Mouse (Mus musculus): ENCODE data around the gene Trim8. TPM values are rescaled to one million over a fixed set of nuclear protein-coding genes. Genes with fewer than 3 reads are reported as not detected.

Trim8 gene
- polyA plus RNA-seq, 1 experiment from 2014 or later: 18.0 TPM

- Histone ChIP-seq H3K9ac (ENCODE audit: low read length) (no peak overlapping the region), H3K27ac (replicated peaks; ENCODE audit: low read depth, low read length) (no peak overlapping the region), H3K9me3 (ENCODE audit: control insufficient read depth, low read length) (no peaks in the 10 kb centered on the region), H3K4me1 (ENCODE audit: control insufficient read depth, insufficient read depth, low read length) (peaks cover 24% of the 10 kb centered on the region), H3K4me3 (ENCODE audit: low read depth, low read length) (no peak overlapping the region), H3K36me3 (ENCODE audit: control insufficient read depth, insufficient read depth, low read length) (peaks cover 26% of the 10 kb centered on the region), H3K4me2 (ENCODE audit: low read depth, severe bottlenecking) (no peak overlapping the region), H3K27me3 (ENCODE audit: control insufficient read depth, insufficient read depth, low read length) (no peaks in the 10 kb centered on the region)
- ATAC-seq (ENCODE audit: insufficient number of reproducible peaks, low FRiP score, low TSS enrichment, low read depth): no peak
- no peak for DNase-seq (ENCODE audit: low spot score)
- 84% methylated on average over 4 of the region's 4 CpGs for WGBS
Measured at GRCm38 (mm10) chr19:46509736-46510135, 8.2 kb downstream of the Trim8 start.

GRCm38 (mm10) chr19:46510401-46510800 is 8.9 kb downstream of the Trim8 start:
- ATAC-seq (ENCODE audit: insufficient number of reproducible peaks, low FRiP score, low TSS enrichment, low read depth) (no peak), DNase-seq (ENCODE audit: low spot score) (no peak)
- Histone ChIP-seq H3K36me3 (ENCODE audit: control insufficient read depth, insufficient read depth, low read length) (peaks cover 27% of the 10 kb centered on the region), H3K9ac (ENCODE audit: low read length) (no peak overlapping the region), H3K27ac (replicated peaks; ENCODE audit: low read depth, low read length) (no peak overlapping the region), H3K9me3 (ENCODE audit: control insufficient read depth, low read length) (no peaks in the 10 kb centered on the region), H3K4me3 (ENCODE audit: low read depth, low read length) (no peak overlapping the region), H3K4me2 (ENCODE audit: low read depth, severe bottlenecking) (no peak overlapping the region), H3K27me3 (ENCODE audit: control insufficient read depth, insufficient read depth, low read length) (no peaks in the 10 kb centered on the region), H3K4me1 (ENCODE audit: control insufficient read depth, insufficient read depth, low read length) (peaks cover 19% of the 10 kb centered on the region)
- 93% methylated on average over 5 of the region's 5 CpGs for WGBS

GRCm38 (mm10) chr19:46510824-46511223 is 9.3 kb downstream of the Trim8 start:
- DNase-seq (ENCODE audit: low spot score) (no peak), ATAC-seq (ENCODE audit: insufficient number of reproducible peaks, low FRiP score, low TSS enrichment, low read depth) (no peak)
- 69% methylated on average over 3 of the region's 3 CpGs for WGBS
- Histone ChIP-seq H3K27me3 (ENCODE audit: control insufficient read depth, insufficient read depth, low read length) (no peaks in the 10 kb centered on the region), H3K36me3 (ENCODE audit: control insufficient read depth, insufficient read depth, low read length) (peaks cover 28% of the 10 kb centered on the region), H3K9ac (ENCODE audit: low read length) (no peak overlapping the region), H3K4me1 (ENCODE audit: control insufficient read depth, insufficient read depth, low read length) (peaks cover 16% of the 10 kb centered on the region), H3K4me3 (ENCODE audit: low read depth, low read length) (no peak overlapping the region), H3K9me3 (ENCODE audit: control insufficient read depth, low read length) (no peaks in the 10 kb centered on the region), H3K4me2 (ENCODE audit: low read depth, severe bottlenecking) (no peak overlapping the region), H3K27ac (replicated peaks; ENCODE audit: low read depth, low read length) (no peak overlapping the region)

- Histone ChIP-seq H3K9ac (ENCODE audit: low read length) (no peak overlapping the region), H3K9me3 (ENCODE audit: control insufficient read depth, low read length) (no peaks in the 10 kb centered on the region), H3K4me1 (ENCODE audit: control insufficient read depth, insufficient read depth, low read length) (peaks cover 13% of the 10 kb centered on the region), H3K27ac (replicated peaks; ENCODE audit: low read depth, low read length) (no peak overlapping the region), H3K4me2 (ENCODE audit: low read depth, severe bottlenecking) (no peak overlapping the region), H3K36me3 (ENCODE audit: control insufficient read depth, insufficient read depth, low read length) (peaks cover 29% of the 10 kb centered on the region), H3K27me3 (ENCODE audit: control insufficient read depth, insufficient read depth, low read length) (no peaks in the 10 kb centered on the region), H3K4me3 (ENCODE audit: low read depth, low read length) (no peak overlapping the region)
- ATAC-seq (ENCODE audit: insufficient number of reproducible peaks, low FRiP score, low TSS enrichment, low read depth): no peak
- WGBS: 90% methylated on average over 10 of the region's 10 CpGs
- DNase-seq (ENCODE audit: low spot score): no peak
Measured at GRCm38 (mm10) chr19:46511263-46511662, 9.8 kb downstream of the Trim8 start.

- peaks cover 17% of the 10 kb centered on the region for H3K36me3 ChIP-seq (ENCODE audit: control insufficient read depth, insufficient read depth, low read length)
- no peaks in the 10 kb centered on the region for H3K27me3 ChIP-seq (ENCODE audit: control insufficient read depth, insufficient read depth, low read length)
- ATAC-seq (ENCODE audit: insufficient number of reproducible peaks, low FRiP score, low TSS enrichment, low read depth) (no peak), DNase-seq (ENCODE audit: low spot score) (no peak)
- 87% methylated on average over 12 of the region's 12 CpGs for WGBS
- H3K4me2 ChIP-seq (ENCODE audit: low read depth, severe bottlenecking): no peak overlapping the region
- no peak overlapping the region for H3K9ac ChIP-seq (ENCODE audit: low read length)
- H3K4me1 ChIP-seq (ENCODE audit: control insufficient read depth, insufficient read depth, low read length): peaks cover 22% of the 10 kb centered on the region
- no peaks in the 10 kb centered on the region for H3K9me3 ChIP-seq (ENCODE audit: control insufficient read depth, low read length)
- H3K4me3 ChIP-seq (ENCODE audit: low read depth, low read length): no peak overlapping the region
- H3K27ac ChIP-seq (replicated peaks; ENCODE audit: low read depth, low read length): no peak overlapping the region
Measured at GRCm38 (mm10) chr19:46514387-46514786, 12.9 kb downstream of the Trim8 start.

- no peak for ATAC-seq (ENCODE audit: insufficient number of reproducible peaks, low FRiP score, low TSS enrichment, low read depth)
- no peak overlapping the region for H3K27ac ChIP-seq (replicated peaks; ENCODE audit: low read depth, low read length)
- H3K4me1 ChIP-seq (ENCODE audit: control insufficient read depth, insufficient read depth, low read length): peaks cover 24% of the 10 kb centered on the region
- H3K9ac ChIP-seq (ENCODE audit: low read length): no peak overlapping the region
- DNase-seq (ENCODE audit: low spot score): no peak
- no peaks in the 10 kb centered on the region for H3K27me3 ChIP-seq (ENCODE audit: control insufficient read depth, insufficient read depth, low read length)
- 91% methylated on average over 24 of the region's 24 CpGs for WGBS
- H3K36me3 ChIP-seq (ENCODE audit: control insufficient read depth, insufficient read depth, low read length): peaks cover 17% of the 10 kb centered on the region
- H3K4me2 ChIP-seq (ENCODE audit: low read depth, severe bottlenecking): no peak overlapping the region
- H3K4me3 ChIP-seq (ENCODE audit: low read depth, low read length): no peak overlapping the region
- no peaks in the 10 kb centered on the region for H3K9me3 ChIP-seq (ENCODE audit: control insufficient read depth, low read length)
Measured at GRCm38 (mm10) chr19:46515287-46515821, 13.9 kb downstream of the Trim8 start.

- ATAC-seq (ENCODE audit: insufficient number of reproducible peaks, low FRiP score, low TSS enrichment, low read depth) (no peak), DNase-seq (ENCODE audit: low spot score) (no peak)
- no peaks in the 10 kb centered on the region for H3K27me3 ChIP-seq (ENCODE audit: control insufficient read depth, insufficient read depth, low read length)
- H3K27ac ChIP-seq (replicated peaks; ENCODE audit: low read depth, low read length): no peak overlapping the region
- H3K36me3 ChIP-seq (ENCODE audit: control insufficient read depth, insufficient read depth, low read length): peaks cover 17% of the 10 kb centered on the region
- H3K4me3 ChIP-seq (ENCODE audit: low read depth, low read length): no peak overlapping the region
- H3K9me3 ChIP-seq (ENCODE audit: control insufficient read depth, low read length): no peaks in the 10 kb centered on the region
- H3K9ac ChIP-seq (ENCODE audit: low read length): no peak overlapping the region
- peaks cover 25% of the 10 kb centered on the region for H3K4me1 ChIP-seq (ENCODE audit: control insufficient read depth, insufficient read depth, low read length)
- no peak overlapping the region for H3K4me2 ChIP-seq (ENCODE audit: low read depth, severe bottlenecking)
- WGBS: 65% methylated on average over 3 of the region's 3 CpGs
Measured at GRCm38 (mm10) chr19:46516667-46517528, 15.4 kb downstream of the Trim8 start.

GRCm38 (mm10) chr19:46517529-46518351 is 16.2 kb downstream of the Trim8 start:
- no peaks in the 10 kb centered on the region for H3K27me3 ChIP-seq (ENCODE audit: control insufficient read depth, insufficient read depth, low read length)
- peak overlapping the region; percentile 40 for H3K4me2 ChIP-seq (ENCODE audit: low read depth, severe bottlenecking)
- peak; percentile 70 for ATAC-seq (ENCODE audit: insufficient number of reproducible peaks, low FRiP score, low TSS enrichment, low read depth)
- DNase-seq (ENCODE audit: low spot score): peak; percentile 53
- WGBS: 32% methylated on average over 10 of the region's 14 CpGs
- no peak overlapping the region for H3K9ac ChIP-seq (ENCODE audit: low read length)
- 0 out of 2 replicates have a peak overlapping the region, but pooled peaks have one; percentile 0 for H3K4me3 ChIP-seq (ENCODE audit: low read depth, low read length)
- no peaks in the 10 kb centered on the region for H3K9me3 ChIP-seq (ENCODE audit: control insufficient read depth, low read length)
- H3K27ac ChIP-seq (replicated peaks; ENCODE audit: low read depth, low read length): peak overlapping the region; percentile 38
- peaks cover 17% of the 10 kb centered on the region for H3K36me3 ChIP-seq (ENCODE audit: control insufficient read depth, insufficient read depth, low read length)
- peaks cover 27% of the 10 kb centered on the region for H3K4me1 ChIP-seq (ENCODE audit: control insufficient read depth, insufficient read depth, low read length)
